Mouse (Mus musculus) cerebellum, postnatal 14 days (tissue): ENCODE results near the gene Ccser2.

Experiments used
- DNase-seq, 2 experiments: peaks; one replicate each; pipeline ENCODE4 v3.0.0; 2021; ENCODE audit warnings: mixed read lengths in 2 of 2

Ccser2 gene

DNA sequence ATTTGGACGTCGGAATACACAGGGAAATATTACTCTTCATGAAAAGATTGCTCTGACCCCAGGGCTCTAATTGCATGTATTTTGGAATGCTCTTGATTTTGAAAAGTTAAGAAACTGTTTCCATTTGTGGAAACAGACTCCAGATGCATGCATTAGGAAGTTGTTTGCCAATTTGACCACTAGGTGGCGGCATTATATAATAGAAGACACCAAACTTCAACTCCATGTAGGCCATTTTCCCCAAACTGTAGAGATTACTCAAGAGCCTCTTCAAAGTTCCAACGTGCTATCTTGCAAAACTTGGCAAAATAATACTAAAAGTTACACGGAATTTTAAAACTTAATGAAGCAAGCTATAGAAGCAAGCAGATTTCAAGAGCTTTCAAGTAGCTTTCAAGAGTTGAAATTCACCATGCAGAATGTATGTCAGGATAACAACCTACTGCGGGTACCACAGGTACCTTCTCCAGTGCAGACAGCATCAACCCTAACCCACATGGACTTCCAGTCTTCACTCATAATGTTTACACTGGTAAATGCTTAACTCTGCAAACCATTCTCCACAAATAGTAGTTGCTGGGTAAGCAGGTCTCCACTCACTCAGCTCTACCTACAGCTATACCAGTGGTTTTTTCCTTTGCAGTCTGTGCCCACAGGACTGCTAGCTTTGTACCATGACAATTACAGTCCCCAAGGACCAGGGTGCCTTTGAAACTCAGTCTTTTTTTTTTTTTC, 101.4 kb downstream of the Ccser2 start:
- DNase-seq: peak; percentile 79 to 83

- peak; percentile 94 to 98 for DNase-seq
These were observed 104.6 kb downstream of the Ccser2 start for GRCm38 (mm10) chr14:36863877-36864489.

GRCm38 (mm10) chr14:36862387-36862786, 106.2 kb downstream of the Ccser2 start:
- peak; percentile 63 to 79 for DNase-seq

DNA sequence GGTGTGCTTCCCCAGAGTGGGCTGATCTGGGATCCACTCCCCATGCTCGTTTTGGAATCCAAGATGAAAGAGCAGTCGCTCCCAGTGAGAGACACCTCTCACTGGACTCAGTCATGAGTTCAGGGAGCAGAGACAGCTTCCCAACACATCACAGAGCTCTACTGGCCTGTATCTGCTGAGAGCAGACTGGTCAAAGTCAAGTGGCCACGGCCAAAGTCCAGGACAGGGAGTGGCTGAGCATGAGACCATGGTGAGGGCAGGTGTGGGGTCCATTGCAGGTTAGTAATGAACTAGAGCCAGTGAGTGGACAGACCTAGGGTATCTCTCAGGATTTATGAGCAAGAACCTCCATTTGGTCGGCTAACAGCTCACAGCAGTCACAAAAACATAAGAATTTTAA, 109.6 kb downstream of the Ccser2 start:
- no peak for DNase-seq

GRCm38 (mm10) chr14:36852972-36853371, 115.6 kb downstream of the Ccser2 start:
- no peak for DNase-seq

DNA sequence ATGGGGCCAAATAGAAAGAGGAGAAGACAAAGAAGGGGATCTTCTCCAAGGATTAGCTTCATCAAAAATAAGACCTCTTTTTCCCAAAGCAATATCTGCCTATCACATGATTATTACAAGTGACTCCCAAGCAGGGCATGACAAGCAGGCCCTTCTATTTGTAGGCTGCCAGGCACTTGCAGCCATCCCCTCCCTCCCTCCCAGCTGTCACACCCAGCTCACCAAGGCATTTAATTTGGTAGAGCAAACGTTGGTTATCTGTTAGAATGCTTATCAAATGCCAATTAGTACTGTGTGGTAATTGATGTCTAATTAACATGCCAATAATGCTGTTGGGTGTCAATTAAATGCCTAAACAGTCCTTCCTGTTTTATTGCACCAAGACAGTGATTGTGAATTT, 119.7 kb downstream of the Ccser2 start:
- DNase-seq: no peak
